Mouse (Mus musculus) MEL (cell line): ENCODE measurements at regions not wholly inside any gene's neighbourhood (a gene's known extent, or its start where the extent isn't known, plus 50 kb on each side); places are given as distances from the start of the nearest gene placed in this dataset.

ENCODE experiments used
- DNase-seq: peaks from one replicate; pipeline ENCODE4 v3.0.0; 2011; ENCODE audit warnings: low read depth, low spot score
- H3K27ac ChIP-seq: 2 replicates; pipeline ENCODE4 v1.5.1; 2012; ENCODE audit warnings: low read depth, mild to moderate bottlenecking, control low read depth, low read length, moderate library complexity; ENCODE audit not compliant: control insufficient read depth
- H3K27me3 ChIP-seq, 2 experiments: fragments of 150-350 bp in 1 of 2; sonication (generic) in 1 of 2; 2 replicates each; pipeline ENCODE4 v1.6.1; 2012; ENCODE audit warnings: low read length in 2 of 2, mild to moderate bottlenecking in 2 of 2, improper control_type of control experiment in 1 of 2, moderate library complexity in 1 of 2; ENCODE audit not compliant: insufficient read depth in 2 of 2, control insufficient read depth in 1 of 2
- H3K36me3 ChIP-seq, 2 experiments: 2 replicates each; pipeline ENCODE4 v1.6.1; 2012 to 2014; ENCODE audit warnings: low read length in 2 of 2, improper control_type of control experiment in 1 of 2, inconsistent platforms in 1 of 2, mild to moderate bottlenecking in 1 of 2; ENCODE audit not compliant: insufficient read depth in 2 of 2, control insufficient read depth in 1 of 2
- H3K4me1 ChIP-seq, 2 experiments: fragments of 150-350 bp in 1 of 2; sonication (generic) in 1 of 2; 2 replicates each; pipeline ENCODE4 v1.6.1; 2012; ENCODE audit warnings: low read length in 2 of 2, improper control_type of control experiment in 1 of 2, mild to moderate bottlenecking in 1 of 2; ENCODE audit not compliant: insufficient read depth in 2 of 2, control insufficient read depth in 1 of 2
- H3K4me3 ChIP-seq, 2 experiments: fragments of 150-350 bp in 1 of 2; sonication (generic) in 1 of 2; 2 replicates each; pipeline ENCODE4 v1.5.1; 2012; ENCODE audit warnings: low read depth in 2 of 2, low read length in 2 of 2, mild to moderate bottlenecking in 2 of 2, moderate library complexity in 2 of 2, control low read depth in 1 of 2, improper control_type of control experiment in 1 of 2; ENCODE audit not compliant: control insufficient read depth in 1 of 2, insufficient read depth in 1 of 2
- H3K79me2 ChIP-seq: 2 replicates; pipeline ENCODE4 v1.6.1; 2012; ENCODE audit warnings: mild to moderate bottlenecking, low read length, moderate library complexity; ENCODE audit not compliant: control insufficient read depth, poor library complexity, insufficient read depth
- H3K9ac ChIP-seq: 2 replicates; pipeline ENCODE4 v1.6.1; 2012; ENCODE audit warnings: low read depth, mild to moderate bottlenecking, control low read depth, low read length, moderate library complexity; ENCODE audit not compliant: control insufficient read depth, poor library complexity, severe bottlenecking
- H3K9me3 ChIP-seq: fragments of 150-350 bp; sonication (generic); replicated peaks from 2 replicates; pipeline ENCODE4 v1.6.1; 2012; ENCODE audit warnings: mild to moderate bottlenecking, low read length, improper control_type of control experiment, moderate library complexity; ENCODE audit not compliant: insufficient read depth
- CHD1 ChIP-seq: IDR thresholded peaks from 2 replicates; pipeline ENCODE4 v1.6.1; 2012; ENCODE audit warnings: low read depth, mild to moderate bottlenecking, inconsistent platforms, low read length, improper control_type of control experiment
- GATA1 ChIP-seq: IDR thresholded peaks from 2 replicates; pipeline ENCODE4 v1.6.1; 2011; ENCODE audit warnings: low read depth, low read length, improper control_type of control experiment
- HCFC1 ChIP-seq: IDR thresholded peaks from 2 replicates; pipeline ENCODE4 v1.6.1; 2012; ENCODE audit warnings: low read depth, mild to moderate bottlenecking, inconsistent platforms, low read length, improper control_type of control experiment, moderate library complexity
- KAT2A ChIP-seq: conservative IDR thresholded peaks from 2 replicates; pipeline ENCODE4 v1.6.1; 2012; ENCODE audit warnings: low read depth, low read length, improper control_type of control experiment, inconsistent platforms
- MAX ChIP-seq: IDR thresholded peaks from 2 replicates; pipeline ENCODE4 v1.6.1; 2011; ENCODE audit warnings: low read length, improper control_type of control experiment
- NELFE ChIP-seq: IDR thresholded peaks from 2 replicates; pipeline ENCODE4 v1.6.1; 2011; ENCODE audit warnings: low read depth, low read length, improper control_type of control experiment
- POLR2AphosphoS5 ChIP-seq: IDR thresholded peaks from 2 replicates; pipeline ENCODE4 v1.6.1; 2012; ENCODE audit warnings: low read depth, borderline replicate concordance, mild to moderate bottlenecking, inconsistent platforms, low read length, moderate library complexity, mixed read lengths
- TBP ChIP-seq: IDR thresholded peaks from 2 replicates; pipeline ENCODE4 v1.8.0; 2011; ENCODE audit warnings: low read depth, low read length, improper control_type of control experiment
- USF2 ChIP-seq, 2 experiments: IDR thresholded peaks; 2 replicates each; pipeline ENCODE4 v1.6.1; 2011 to 2012; ENCODE audit warnings: improper control_type of control experiment in 2 of 2, low read length in 2 of 2, borderline replicate concordance in 1 of 2, inconsistent platforms in 1 of 2, low read depth in 1 of 2, mild to moderate bottlenecking in 1 of 2; ENCODE audit not compliant: insufficient read depth in 1 of 2
- ZC3H11A ChIP-seq: IDR thresholded peaks from 2 replicates; pipeline ENCODE4 v1.6.1; 2012; ENCODE audit warnings: low read depth, mild to moderate bottlenecking, inconsistent platforms, low read length, improper control_type of control experiment
- ZMIZ1 ChIP-seq: IDR thresholded peaks from 2 replicates; pipeline ENCODE4 v1.6.1; 2012; ENCODE audit warnings: low read depth, mild to moderate bottlenecking, inconsistent platforms, low read length, improper control_type of control experiment, moderate library complexity

DNA sequence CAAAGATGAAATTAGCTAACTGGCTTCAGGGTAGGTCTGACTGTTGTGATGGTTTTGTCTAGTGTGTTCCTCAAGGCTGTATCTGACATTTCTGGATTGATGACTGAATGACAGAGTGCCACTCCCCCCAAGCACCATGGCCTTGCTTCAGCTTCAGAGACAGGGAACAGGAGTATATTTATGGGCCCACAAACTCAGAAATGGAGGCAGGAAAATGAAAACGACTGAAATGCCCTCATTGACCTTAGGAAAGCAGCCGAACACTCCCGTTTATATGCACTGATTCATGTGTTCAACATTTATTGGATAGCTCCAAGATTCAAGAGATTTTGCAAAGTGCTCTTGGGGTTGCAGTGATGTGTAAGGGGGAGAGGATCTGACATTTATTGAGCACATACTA lies 288.3 kb downstream of the Slc4a3 start:
- Histone ChIP-seq H3K4me1 (no peaks in the 10 kb centered on the region), H3K79me2 (no peaks in the 10 kb centered on the region), H3K4me3 (no peak overlapping the region), H3K36me3 (no peaks in the 10 kb centered on the region), H3K9ac (no peak overlapping the region), H3K9me3 (no peaks in the 10 kb centered on the region), H3K27ac (no peak overlapping the region), H3K27me3 (no peaks in the 10 kb centered on the region)
- DNase-seq, result no peak
- no peak for TF ChIP-seq MAX
- no peak for TF ChIP-seq TBP
- no peak for TF ChIP-seq CHD1
- TF ChIP-seq HCFC1, result no peak
- TF ChIP-seq NELFE, result no peak

- H3K79me2 ChIP-seq, result no peaks in the 10 kb centered on the region
- H3K27ac ChIP-seq, result no peak overlapping the region
- H3K9me3 ChIP-seq, result no peaks in the 10 kb centered on the region
- no peak for DNase-seq
- H3K4me1 ChIP-seq, result no peaks in the 10 kb centered on the region
- no peak overlapping the region for H3K9ac ChIP-seq
- no peak for TF ChIP-seq USF2 (IDR thresholded peaks at IDR 0.05; ENCODE audit: borderline replicate concordance in 1 of 2, insufficient read depth in 1 of 2, low read depth in 1 of 2, low read length in 2 of 2)
- TF ChIP-seq GATA1, result no peak
- no peak for TF ChIP-seq ZC3H11A
- no peak for TF ChIP-seq KAT2A
- H3K4me3 ChIP-seq, result no peak overlapping the region
- H3K36me3 ChIP-seq, result no peaks in the 10 kb centered on the region
- H3K27me3 ChIP-seq, result no peaks in the 10 kb centered on the region
These were observed 293.6 kb downstream of the Slc4a3 start for GRCm38 (mm10) chr1:75839551-75840223.

- H3K27ac ChIP-seq, result no peak overlapping the region
- H3K79me2 ChIP-seq, result no peaks in the 10 kb centered on the region
- H3K4me1 ChIP-seq, result no peaks in the 10 kb centered on the region
- no peak overlapping the region for H3K9ac ChIP-seq
- TF ChIP-seq ZMIZ1, result no peak
- TF ChIP-seq POLR2AphosphoS5, result no peak
- no peaks in the 10 kb centered on the region for H3K9me3 ChIP-seq
- DNase-seq, result no peak
- H3K27me3 ChIP-seq, result no peaks in the 10 kb centered on the region
- no peak overlapping the region for H3K4me3 ChIP-seq
- no peaks in the 10 kb centered on the region for H3K36me3 ChIP-seq
These were observed 296.3 kb downstream of the Slc4a3 start for GRCm38 (mm10) chr1:75842396-75842795.
